Mouse (Mus musculus): Measurements from ENCODE around the gene Nmrk2. TPM values are rescaled to one million over a fixed set of nuclear protein-coding genes. Genes with fewer than 3 reads are reported as not detected.
"Not testable (repeated sequence)": the region's sequence is repeated elsewhere in the genome, so short reads cannot be mapped to it uniquely, and the experiment has no call there.

Gene Nmrk2
- total RNA-seq, 2 experiments from 2014 or later, result 0.42 TPM; not detected in 1

- peak; percentile 87 to 91 for DNase-seq (ENCODE audit: extremely low spot score in 1 of 2, low spot score in 2 of 2)
- Histone ChIP-seq H3K4me3 (peak overlapping the region; percentile 47), H3K27ac (peak overlapping the region; percentile 94)
- TF ChIP-seq CTCF (IDR thresholded peaks at IDR 0.05), result no peak
- intact Hi-C loops (cut with DNase I), result loop anchor here (1.0 to 5.0 kb wide), 2 partner anchors 9 to 75 kb away; partner anchors contain the start of genes 4930442H23Rik, Apba3, Dapk3 and Mrpl54
Observed at GRCm38 (mm10) chr10:81192270-81192967, 9.4 kb downstream of the Nmrk2 start.

GRCm38 (mm10) chr10:81191342-81191982, 10.4 kb downstream of the Nmrk2 start:
- no peak for TF ChIP-seq CTCF (IDR thresholded peaks at IDR 0.05)
- Histone ChIP-seq H3K27ac (peak overlapping the region; percentile 94), H3K4me3 (no peak overlapping the region)
- intact Hi-C loops (cut with DNase I), result loop anchor here (5.0 kb wide), 1 partner anchor 76 kb away; the partner anchor contains the start of genes Apba3 and Mrpl54
- no peak for DNase-seq (ENCODE audit: extremely low spot score in 1 of 2, low spot score in 2 of 2)

GRCm38 (mm10) chr10:81190912-81191321, 10.9 kb downstream of the Nmrk2 start:
- intact Hi-C loops (cut with DNase I), result loop anchor here (5.0 kb wide), 1 partner anchor 76 kb away; the partner anchor contains the start of genes Apba3 and Mrpl54
- peak; percentile 10 for TF ChIP-seq CTCF (IDR thresholded peaks at IDR 0.05)
- no peak for DNase-seq (ENCODE audit: extremely low spot score in 1 of 2, low spot score in 2 of 2)
- Histone ChIP-seq H3K4me3 (no peak overlapping the region), H3K27ac (0 out of 2 replicates have a peak overlapping the region, but pooled peaks have one; percentile 8)

GRCm38 (mm10) chr10:81190236-81190911, 11.5 kb downstream of the Nmrk2 start:
- peak; percentile 37 for TF ChIP-seq CTCF (IDR thresholded peaks at IDR 0.05)
- DNase-seq (ENCODE audit: extremely low spot score in 1 of 2, low spot score in 2 of 2), result no peak
- Histone ChIP-seq H3K27ac (0 out of 2 replicates have a peak overlapping the region, but pooled peaks have one; percentile 8), H3K4me3 (no peak overlapping the region)
- intact Hi-C loops (cut with DNase I), result loop anchor here (5.0 kb wide), 1 partner anchor 77 kb away; the partner anchor contains the start of genes Apba3 and Mrpl54

GRCm38 (mm10) chr10:81189821-81190220, 12.0 kb downstream of the Nmrk2 start:
- intact Hi-C loops (cut with DNase I), result loop anchor here (5.0 kb wide), 1 partner anchor 77 kb away; the partner anchor contains the start of genes Apba3 and Mrpl54
- Histone ChIP-seq H3K27ac (no peak overlapping the region), H3K4me3 (no peak overlapping the region)
- no peak for DNase-seq (ENCODE audit: extremely low spot score in 1 of 2, low spot score in 2 of 2)
- no peak for TF ChIP-seq CTCF (IDR thresholded peaks at IDR 0.05)

GRCm38 (mm10) chr10:81187161-81187560, 14.7 kb downstream of the Nmrk2 start:
- no peak overlapping the region; the same call in 1 of the 2 replicates for H3K27ac ChIP-seq
- intact Hi-C loops (cut with DNase I), result no loop called here

GRCm38 (mm10) chr10:81184765-81185164, 17.1 kb downstream of the Nmrk2 start:
- no peak overlapping the region for H3K4me3 ChIP-seq
- no peak for DNase-seq (ENCODE audit: extremely low spot score in 1 of 2, low spot score in 2 of 2)
- no peak for TF ChIP-seq CTCF (IDR thresholded peaks at IDR 0.05)
- intact Hi-C loops (cut with DNase I), result no loop called here
- no peak overlapping the region for H3K27ac ChIP-seq

More at GRCm38 (mm10) chr10:81187161-81187560, 14.7 kb downstream of the Nmrk2 start:
- TF ChIP-seq CTCF (IDR thresholded peaks at IDR 0.05), result no peak
- H3K4me3 ChIP-seq, result no peak overlapping the region
- no peak for DNase-seq (ENCODE audit: extremely low spot score in 1 of 2, low spot score in 2 of 2)

- peak within 1 kb of the TSS; percentile 65 for H3K4me3 ChIP-seq
- H3K27ac ChIP-seq, result peak within 1 kb of the TSS; percentile 93
- TF ChIP-seq CTCF (IDR thresholded peaks at IDR 0.05), result no peak
- no peak for DNase-seq (ENCODE audit: extremely low spot score in 1 of 2, low spot score in 2 of 2)
- intact Hi-C loops (cut with DNase I), result loop anchor here (1.0 kb wide), 1 partner anchor 8 kb away; no protein-coding TSS in a partner anchor
Observed at GRCm38 (mm10) chr10:81183805-81184204, 18.0 kb downstream of the Nmrk2 start, which contains the start of gene 4930442H23Rik. TSS of gene 4930442H23Rik (minus strand) at chr10:81183849.

GRCm38 (mm10) chr10:81182336-81183333, 19.2 kb downstream of the Nmrk2 start, which contains the start of gene Dapk3:
TSS of gene Dapk3 (plus strand) at chr10:81183005.
- no peak; the same call in 1 of the 2 replicates for TF ChIP-seq CTCF (IDR thresholded peaks at IDR 0.05)
- intact Hi-C loops (cut with DNase I), result loop anchor here (1.0 kb wide), 1 partner anchor 10 kb away; no protein-coding TSS in a partner anchor
- peak; percentile 95 to 96 for DNase-seq (ENCODE audit: extremely low spot score in 1 of 2, low spot score in 2 of 2)
- H3K4me3 ChIP-seq, result peak within 1 kb of the TSS; percentile 65
- H3K27ac ChIP-seq, result peak within 1 kb of the TSS; percentile 93

- H3K4me3 ChIP-seq; DNase-seq (ENCODE audit: extremely low spot score in 1 of 2, low spot score in 2 of 2); intact Hi-C loops (cut with DNase I); H3K27ac ChIP-seq: not testable (repeated sequence)
Observed at GRCm38 (mm10) chr10:81181860-81182259, 20.0 kb downstream of the Nmrk2 start.

Measured in left cerebral cortex, adult 2 months (tissue).